Mouse (Mus musculus): ENCODE results near the gene Akap7. TPM values are rescaled to one million over a fixed set of nuclear protein-coding genes. Genes with fewer than 3 reads are reported as not detected.

Gene Akap7
- polyA plus RNA-seq, 1 experiment: 10.6 TPM

DNA sequence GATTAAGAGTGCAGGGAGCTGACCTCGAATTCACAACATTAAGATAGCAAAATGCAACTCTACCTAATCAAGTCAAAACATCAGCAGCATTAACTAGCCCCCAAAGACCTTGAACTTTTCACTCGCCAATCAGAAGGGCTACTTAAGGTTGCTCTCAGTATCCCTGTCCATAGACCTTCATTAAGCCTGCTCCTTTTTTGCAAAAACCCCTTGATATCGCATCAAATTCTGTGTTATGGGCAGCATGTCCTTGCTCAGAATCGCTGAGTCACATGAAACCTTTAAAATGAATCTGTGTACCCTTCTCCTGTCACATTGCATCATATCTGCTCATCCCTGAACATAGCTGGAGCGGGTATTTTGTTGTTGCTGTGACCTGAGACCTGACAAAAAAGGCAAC, 149.0 kb downstream of the Akap7 start:
- H3K36me3 ChIP-seq (ENCODE audit: control insufficient read depth, insufficient read depth, low read length): no peaks in the 10 kb centered on the region
- peaks cover 4% of the 10 kb centered on the region; the same call in 1 of the 2 replicates for H3K4me1 ChIP-seq (ENCODE audit: control insufficient read depth, insufficient read depth, insufficient read length, low read length)
- no peak for TF ChIP-seq CTCF (IDR thresholded peaks at IDR 0.05; ENCODE audit: extremely low read depth, insufficient read length, insufficient replicate concordance, low read depth, low read length)
- TF ChIP-seq POLR2A (IDR thresholded peaks at IDR 0.05; ENCODE audit: low read depth, low read length): no peak
- WGBS: 86% methylated on average over 5 of the region's 5 CpGs
- no peak overlapping the region for H3K4me3 ChIP-seq (ENCODE audit: low read depth, low read length)
- H3K27me3 ChIP-seq (ENCODE audit: control insufficient read depth, insufficient read depth, low read length): no peaks in the 10 kb centered on the region
- H3K27ac ChIP-seq (ENCODE audit: insufficient read depth, low read depth, low read length): no peak overlapping the region

DNA sequence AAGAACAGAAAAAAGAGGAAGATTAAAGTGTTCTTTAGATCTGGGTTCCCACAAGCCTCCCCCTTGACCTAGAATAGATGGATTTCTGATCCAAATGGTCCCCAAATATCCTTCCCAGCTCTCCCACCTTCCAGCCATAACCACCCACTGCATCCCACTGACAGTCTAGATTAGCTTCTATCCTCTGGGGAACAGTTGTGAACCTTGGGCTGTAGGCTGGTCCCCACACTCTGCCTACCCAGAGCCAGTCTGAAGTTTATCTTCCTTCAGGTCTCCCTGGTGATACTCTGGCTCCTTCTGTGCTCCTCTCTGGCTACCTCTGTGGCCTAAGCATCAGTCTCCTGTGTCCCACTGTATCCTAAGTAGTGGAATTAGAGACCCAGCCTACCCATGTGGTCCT, 150.3 kb downstream of the Akap7 start:
- H3K4me1 ChIP-seq (ENCODE audit: control insufficient read depth, insufficient read depth, insufficient read length, low read length): peaks cover 4% of the 10 kb centered on the region; the same call in 1 of the 2 replicates
- no peak overlapping the region for H3K4me3 ChIP-seq (ENCODE audit: low read depth, low read length)
- TF ChIP-seq CTCF (IDR thresholded peaks at IDR 0.05; ENCODE audit: extremely low read depth, insufficient read length, insufficient replicate concordance, low read depth, low read length): no peak
- no peak for TF ChIP-seq POLR2A (IDR thresholded peaks at IDR 0.05; ENCODE audit: low read depth, low read length)

DNA sequence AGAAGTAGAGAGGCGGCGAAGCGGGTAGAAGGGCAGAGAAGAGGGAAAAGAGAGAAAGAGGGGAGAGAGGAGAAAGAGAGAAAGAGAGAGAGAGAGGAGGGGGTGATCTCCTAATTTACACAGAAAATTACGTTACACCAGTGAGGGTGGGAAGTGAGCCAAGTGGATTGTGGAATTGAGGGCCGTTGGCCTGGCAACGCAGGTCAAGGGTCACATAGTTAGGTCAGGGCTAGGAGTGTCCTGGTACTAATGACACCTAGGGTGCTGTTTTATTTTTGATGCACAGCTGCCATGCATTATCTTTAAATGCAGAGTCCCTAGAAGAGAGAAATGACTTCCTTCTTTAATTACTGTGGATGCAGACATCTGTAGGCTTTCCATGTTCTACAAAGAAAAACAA, 153.4 kb downstream of the Akap7 start:
- TF ChIP-seq POLR2A (IDR thresholded peaks at IDR 0.05; ENCODE audit: low read depth, low read length) (no peak), CTCF (IDR thresholded peaks at IDR 0.05; ENCODE audit: extremely low read depth, insufficient read length, insufficient replicate concordance, low read depth, low read length) (no peak)
- Histone ChIP-seq H3K4me1 (ENCODE audit: control insufficient read depth, insufficient read depth, insufficient read length, low read length) (peaks cover 8% of the 10 kb centered on the region; the same call in 1 of the 2 replicates), H3K27ac (ENCODE audit: insufficient read depth, low read depth, low read length) (no peak overlapping the region), H3K27me3 (ENCODE audit: control insufficient read depth, insufficient read depth, low read length) (no peaks in the 10 kb centered on the region), H3K4me3 (ENCODE audit: low read depth, low read length) (no peak overlapping the region), H3K36me3 (ENCODE audit: control insufficient read depth, insufficient read depth, low read length) (no peaks in the 10 kb centered on the region)
- 56% methylated on average over 6 of the region's 6 CpGs for WGBS

More for the DNA sequence above, 150.3 kb downstream of the Akap7 start:
- no peak overlapping the region for H3K27ac ChIP-seq (ENCODE audit: insufficient read depth, low read depth, low read length)
- no peaks in the 10 kb centered on the region for H3K36me3 ChIP-seq (ENCODE audit: control insufficient read depth, insufficient read depth, low read length)
- no peaks in the 10 kb centered on the region for H3K27me3 ChIP-seq (ENCODE audit: control insufficient read depth, insufficient read depth, low read length)

DNA sequence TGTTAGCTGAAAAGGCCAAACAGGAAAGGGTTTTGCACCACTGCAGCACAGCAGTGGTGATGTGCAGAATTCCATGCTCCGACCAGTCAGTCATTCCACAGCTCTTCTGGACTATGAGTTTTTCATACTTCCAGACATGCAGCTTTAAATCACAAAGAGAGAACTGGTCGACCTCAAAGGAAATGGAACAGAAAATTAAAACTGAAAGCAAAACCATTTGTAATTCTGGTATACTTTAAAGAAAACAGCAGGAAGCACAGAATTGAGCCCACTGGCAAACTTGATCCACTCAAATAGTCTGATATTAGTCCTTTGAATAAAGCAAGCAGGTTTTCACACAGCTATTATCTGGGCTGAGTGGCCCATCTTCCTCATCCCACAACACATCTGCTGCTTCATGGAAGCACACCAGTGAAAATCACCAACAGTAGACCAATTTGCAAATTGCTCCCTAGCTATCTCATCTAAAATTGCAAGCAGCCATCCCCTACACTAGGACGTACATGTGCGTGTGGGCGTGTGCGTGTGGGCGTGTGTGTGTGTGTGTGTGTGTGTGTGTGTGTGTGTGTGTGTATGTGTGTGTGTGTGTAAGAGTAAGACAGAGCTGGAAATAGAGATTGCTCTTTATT, 156.4 kb downstream of the Akap7 start:
- H3K36me3 ChIP-seq (ENCODE audit: control insufficient read depth, insufficient read depth, low read length): no peaks in the 10 kb centered on the region
- H3K4me1 ChIP-seq (ENCODE audit: control insufficient read depth, insufficient read depth, insufficient read length, low read length): peaks cover 8% of the 10 kb centered on the region; the same call in 1 of the 2 replicates
- no peak for TF ChIP-seq CTCF (IDR thresholded peaks at IDR 0.05; ENCODE audit: extremely low read depth, insufficient read length, insufficient replicate concordance, low read depth, low read length)
- no peak for TF ChIP-seq POLR2A (IDR thresholded peaks at IDR 0.05; ENCODE audit: low read depth, low read length)
- H3K4me3 ChIP-seq (ENCODE audit: low read depth, low read length): no peak overlapping the region
- H3K27ac ChIP-seq (ENCODE audit: insufficient read depth, low read depth, low read length): no peak overlapping the region
- H3K27me3 ChIP-seq (ENCODE audit: control insufficient read depth, insufficient read depth, low read length): no peaks in the 10 kb centered on the region
- 81% methylated on average over 7 of the region's 7 CpGs for WGBS

DNA sequence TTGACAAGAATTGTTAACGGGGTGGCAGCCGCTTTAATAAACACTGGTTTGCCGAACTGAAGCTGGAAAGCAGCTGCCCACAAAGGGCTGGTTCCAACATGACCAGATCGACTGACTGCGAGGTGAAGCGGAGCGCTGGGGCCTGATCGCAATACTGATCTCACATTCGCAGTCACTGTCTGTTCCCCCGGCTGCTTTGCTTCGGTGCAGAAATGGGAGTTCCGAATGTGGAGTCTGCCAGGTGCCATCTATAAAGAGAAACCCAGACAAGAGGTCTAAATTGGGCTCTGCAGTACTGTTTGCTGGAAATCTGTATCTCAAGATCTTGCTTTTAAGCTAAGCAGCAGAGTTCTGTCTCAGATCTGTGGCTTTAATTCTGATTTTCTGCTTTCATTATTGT, 161.8 kb downstream of the Akap7 start:
- no peak overlapping the region for H3K27ac ChIP-seq (ENCODE audit: insufficient read depth, low read depth, low read length)
- TF ChIP-seq POLR2A (IDR thresholded peaks at IDR 0.05; ENCODE audit: low read depth, low read length) (no peak), CTCF (IDR thresholded peaks at IDR 0.05; ENCODE audit: extremely low read depth, insufficient read length, insufficient replicate concordance, low read depth, low read length) (no peak)
- H3K4me1 ChIP-seq (ENCODE audit: control insufficient read depth, insufficient read depth, insufficient read length, low read length): peaks cover 6% of the 10 kb centered on the region; the same call in 1 of the 2 replicates
- no peaks in the 10 kb centered on the region for H3K36me3 ChIP-seq (ENCODE audit: control insufficient read depth, insufficient read depth, low read length)
- H3K27me3 ChIP-seq (ENCODE audit: control insufficient read depth, insufficient read depth, low read length): no peaks in the 10 kb centered on the region
- WGBS: 90% methylated on average over 12 of the region's 12 CpGs
- no peak overlapping the region for H3K4me3 ChIP-seq (ENCODE audit: low read depth, low read length)

DNA sequence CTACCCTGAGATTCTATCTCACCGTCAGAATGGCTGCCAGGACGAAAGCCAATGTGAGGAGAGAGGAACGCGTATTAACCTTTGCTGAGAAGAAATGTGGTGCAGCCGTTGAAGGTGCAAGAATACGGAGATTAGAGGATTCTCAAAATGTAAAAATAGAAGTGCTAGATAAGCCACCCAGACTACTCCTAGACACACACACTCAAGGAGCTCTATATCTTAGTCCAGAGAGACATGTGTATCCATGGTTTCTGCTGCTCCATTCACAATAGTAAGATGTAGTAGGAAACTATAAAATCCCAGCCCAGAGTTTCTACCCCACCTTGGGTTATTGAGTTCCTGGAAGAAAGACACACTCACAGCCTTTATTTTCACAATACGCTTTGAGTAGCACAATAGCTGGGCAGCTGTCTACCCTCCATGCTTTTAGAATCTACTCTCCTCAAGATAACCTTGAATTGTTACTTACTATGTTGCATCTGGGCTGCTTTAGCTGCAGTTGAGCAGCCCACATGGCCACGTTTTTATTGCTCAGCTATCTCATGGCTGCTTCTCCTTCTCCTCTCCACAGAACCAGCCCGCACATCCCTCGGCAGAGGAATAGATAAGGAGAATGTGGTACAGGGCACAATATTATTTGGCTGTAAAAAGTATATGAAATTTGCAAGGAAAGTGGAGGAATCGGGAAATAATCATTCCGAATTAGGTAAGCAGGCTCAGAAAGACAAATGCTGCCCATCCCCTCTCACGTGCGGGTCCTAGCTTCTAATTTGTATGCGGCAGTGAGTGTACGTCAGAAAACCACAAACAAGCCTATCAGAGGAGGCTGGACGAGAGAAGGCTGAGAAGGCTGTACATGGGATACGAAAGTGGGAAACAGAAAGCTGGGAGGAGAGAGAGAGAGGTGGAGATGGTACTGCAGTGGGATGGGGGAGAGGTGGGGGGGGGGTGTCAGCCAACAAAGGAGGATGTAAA, 162.6 kb downstream of the Akap7 start:
- TF ChIP-seq CTCF (IDR thresholded peaks at IDR 0.05; ENCODE audit: extremely low read depth, insufficient read length, insufficient replicate concordance, low read depth, low read length) (no peak), POLR2A (IDR thresholded peaks at IDR 0.05; ENCODE audit: low read depth, low read length) (no peak)
- WGBS: 79% methylated on average over 18 of the region's 18 CpGs

DNA sequence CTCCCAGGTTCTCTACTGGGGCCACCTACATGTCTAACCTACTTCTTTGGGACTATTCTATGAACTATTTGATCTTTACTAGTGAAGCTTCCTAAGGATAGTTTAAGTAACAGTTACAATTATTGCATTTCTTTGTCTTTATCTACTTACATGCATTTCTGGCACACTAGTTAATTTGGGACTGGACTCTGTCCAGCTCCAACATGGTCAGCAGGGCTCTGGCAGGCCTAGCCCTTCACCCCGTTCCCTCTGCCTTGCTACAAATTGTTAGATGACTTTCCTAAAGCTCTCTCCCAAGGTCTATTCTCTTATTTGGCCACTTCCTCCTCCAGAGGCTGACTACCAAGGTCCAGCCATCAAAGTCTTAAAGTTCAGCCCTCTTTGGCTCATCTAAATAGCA, 165.9 kb downstream of the Akap7 start:
- H3K4me3 ChIP-seq (ENCODE audit: low read depth, low read length): no peak overlapping the region
- no peaks in the 10 kb centered on the region for H3K36me3 ChIP-seq (ENCODE audit: control insufficient read depth, insufficient read depth, low read length)
- WGBS: 83% methylated on average over 1 of the region's 1 CpGs
- no peak overlapping the region for H3K27ac ChIP-seq (ENCODE audit: insufficient read depth, low read depth, low read length)
- H3K4me1 ChIP-seq (ENCODE audit: control insufficient read depth, insufficient read depth, insufficient read length, low read length): peaks cover 6% of the 10 kb centered on the region; the same call in 1 of the 2 replicates
- TF ChIP-seq POLR2A (IDR thresholded peaks at IDR 0.05; ENCODE audit: low read depth, low read length): no peak
- TF ChIP-seq CTCF (IDR thresholded peaks at IDR 0.05; ENCODE audit: extremely low read depth, insufficient read length, insufficient replicate concordance, low read depth, low read length): no peak
- no peaks in the 10 kb centered on the region for H3K27me3 ChIP-seq (ENCODE audit: control insufficient read depth, insufficient read depth, low read length)

More for the DNA sequence above, 162.6 kb downstream of the Akap7 start:
- H3K27me3 ChIP-seq (ENCODE audit: control insufficient read depth, insufficient read depth, low read length): no peaks in the 10 kb centered on the region
- no peak overlapping the region for H3K4me3 ChIP-seq (ENCODE audit: low read depth, low read length)
- H3K36me3 ChIP-seq (ENCODE audit: control insufficient read depth, insufficient read depth, low read length): no peaks in the 10 kb centered on the region
- H3K4me1 ChIP-seq (ENCODE audit: control insufficient read depth, insufficient read depth, insufficient read length, low read length): peaks cover 6% of the 10 kb centered on the region; the same call in 1 of the 2 replicates
- no peak overlapping the region for H3K27ac ChIP-seq (ENCODE audit: insufficient read depth, low read depth, low read length)
